Mouse (Mus musculus) 3T3-L1 (cell line): ENCODE results near the gene M6pr.

Experiments used
- DNase-seq: peaks from one replicate; pipeline ENCODE4 v3.0.0-alpha.2; 2015; ENCODE audit warnings: low read depth, low spot score

Gene M6pr

GRCm38 (mm10) chr6:122308505-122309393, at the start of gene M6pr:
M6pr (plus strand) TSS chr6:122308720.
- peak; percentile 100 for DNase-seq

- DNase-seq: no peak
Measured at GRCm38 (mm10) chr6:122262543-122262942, 46.0 kb upstream of the M6pr start.

- DNase-seq: peak; percentile 44
Measured at GRCm38 (mm10) chr6:122268561-122268960, 40.0 kb upstream of the M6pr start.

GRCm38 (mm10) chr6:122269170-122269569, 39.4 kb upstream of the M6pr start:
- no peak for DNase-seq

- no peak for DNase-seq
Measured at GRCm38 (mm10) chr6:122270152-122270551, 38.4 kb upstream of the M6pr start.

GRCm38 (mm10) chr6:122274546-122274945, 34.0 kb upstream of the M6pr start:
- DNase-seq: no peak

- no peak for DNase-seq
Measured at GRCm38 (mm10) chr6:122276565-122276964, 32.0 kb upstream of the M6pr start.

- DNase-seq: no peak
Measured at GRCm38 (mm10) chr6:122282782-122283181, 25.7 kb upstream of the M6pr start, which contains the start of gene Klrg1. Klrg1 (minus strand) TSS chr6:122282882.

GRCm38 (mm10) chr6:122283429-122283828, 25.1 kb upstream of the M6pr start:
- no peak for DNase-seq

- no peak for DNase-seq
Measured at GRCm38 (mm10) chr6:122284304-122284703, 24.2 kb upstream of the M6pr start.

- DNase-seq: no peak
Measured at GRCm38 (mm10) chr6:122284823-122285222, 23.7 kb upstream of the M6pr start.

GRCm38 (mm10) chr6:122288263-122288662, 20.3 kb upstream of the M6pr start:
- DNase-seq: no peak

- DNase-seq: no peak
Measured at GRCm38 (mm10) chr6:122289313-122289712, 19.2 kb upstream of the M6pr start.

- DNase-seq: no peak
Measured at GRCm38 (mm10) chr6:122290253-122290652, 18.3 kb upstream of the M6pr start.

GRCm38 (mm10) chr6:122291264-122291663, 17.3 kb upstream of the M6pr start:
- no peak for DNase-seq

- DNase-seq: no peak
Measured at GRCm38 (mm10) chr6:122291735-122292134, 16.8 kb upstream of the M6pr start.

- no peak for DNase-seq
Measured at GRCm38 (mm10) chr6:122292184-122292583, 16.3 kb upstream of the M6pr start.

- DNase-seq: no peak
Measured at GRCm38 (mm10) chr6:122293121-122293520, 15.4 kb upstream of the M6pr start.

- no peak for DNase-seq
Measured at GRCm38 (mm10) chr6:122293796-122294195, 14.7 kb upstream of the M6pr start.

GRCm38 (mm10) chr6:122294290-122294689, 14.2 kb upstream of the M6pr start:
- no peak for DNase-seq

- DNase-seq: no peak
Measured at GRCm38 (mm10) chr6:122295242-122295641, 13.3 kb upstream of the M6pr start.

- DNase-seq: no peak
Measured at GRCm38 (mm10) chr6:122296918-122297278, 11.6 kb upstream of the M6pr start.
